In the genomic region with DNA sequence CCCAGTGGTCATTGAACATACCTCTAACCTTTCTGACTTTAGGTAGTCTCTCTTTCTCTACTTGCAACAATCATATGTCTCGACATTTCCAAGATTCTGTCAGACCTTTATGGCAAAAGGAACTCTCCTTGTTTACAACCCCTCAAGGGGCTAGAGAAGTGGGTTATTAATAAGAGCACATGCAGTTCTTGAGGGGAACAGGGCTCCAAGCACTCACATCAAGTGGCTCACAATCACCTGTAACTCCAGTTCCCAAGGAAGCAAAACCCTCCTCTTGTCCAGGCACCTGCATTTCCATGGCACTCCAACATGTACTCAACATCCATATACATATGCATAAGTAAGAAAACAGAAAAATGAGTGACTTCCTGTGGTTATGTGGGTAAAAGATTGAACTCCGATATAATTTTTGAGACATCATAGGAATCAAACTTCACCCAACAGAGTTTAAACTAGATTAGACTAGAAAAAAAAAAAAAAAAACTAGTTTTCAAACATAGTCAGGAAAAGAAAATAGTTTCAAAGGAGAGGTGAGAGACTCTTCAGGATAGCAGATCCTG, we compare ENCODE assay signal across 20 mouse cellular contexts. TPM values are rescaled to one million over a fixed set of nuclear protein-coding genes. Genes with fewer than 3 reads are reported as not detected.
DNase-seq lines count a peak whose midpoint lies in the region; ATAC-seq lines count a peak whose summit lies in the region.
"Had no signal": no experiment of that assay in that cellular context is flagged by ENCODE, and none has a peak within 500 bp of the region (broad histone marks: within the 10 kb centered on the region; RNA-seq: fewer than 3 reads in every experiment).

No protein-coding gene starts in this region.

- peak; percentile 64 for ATAC-seq in CD4-positive, CD25-positive, alpha-beta regulatory T cell, adult 4 months
- ATAC-seq in inflammation-experienced regulatory T-cells, adult 6 months, result peak; percentile 62
- ATAC-seq: forebrain, postnatal 0 days; midbrain, embryonic 16.5 days had no signal

- peak; percentile 42 for DNase-seq in lung, postnatal 36 days
- DNase-seq in lung, postnatal 4 days, result no peak
- DNase-seq in 416B (ENCODE audit: low read depth), result peak; percentile 53
- no peak for DNase-seq in B cell, adult 2 months
- no peak for DNase-seq in heart, adult 8-10 months (ENCODE audit: low spot score)
- DNase-seq: adrenal gland, adult 2 months; cerebellum, adult 2 months; cerebellum, postnatal 14 days; forebrain, postnatal 0 days; gastrocnemius, postnatal 14 days; heart, adult 11 months; heart, postnatal 4 days; kidney, adult 18-20 months; kidney, postnatal 36 days; right cerebral cortex, adult 18-20 months; spleen, adult 18-20 months had no signal

RNA-seq across cellular contexts. Expression of gene Ggt7, which starts 36.5 kb away (rescaled TPM):
- 10 to 100 TPM; 15.7 to 28.5 TPM for polyA plus RNA-seq in CD4-positive, CD25-positive, alpha-beta regulatory T cell, adult 4 months (2017; shearing (Covaris generic))
- 10 to 100 TPM in 2 of 3 experiments, 1 to 10 TPM in 1; 8.4 to 21.5 (median 17.2) TPM for polyA plus RNA-seq in inflammation-experienced regulatory T-cells, adult 6 months (2017; shearing (Covaris generic))
- total RNA-seq in heart, adult 8-10 months (2022), result 1 to 10 TPM in 1 of 4 experiments, under 1 TPM in 3; 0.62 to 1.0 (median 0.85) TPM
- total RNA-seq: megakaryocyte, adult 5-6 weeks had no signal

RNA-seq across cellular contexts. Expression of gene Acss2, which starts 36.8 kb away (rescaled TPM):
- polyA plus RNA-seq in CD4-positive, CD25-positive, alpha-beta regulatory T cell, adult 4 months (2017; shearing (Covaris generic)), result 10 to 100 TPM; 16.1 to 17.6 TPM
- 10 to 100 TPM in 2 of 3 experiments, 1 to 10 TPM in 1; 6.9 to 17.6 (median 15.9) TPM for polyA plus RNA-seq in inflammation-experienced regulatory T-cells, adult 6 months (2017; shearing (Covaris generic))
- total RNA-seq in heart, adult 8-10 months (2022), result 10 to 100 TPM; 30.9 to 37.7 (median 35.5) TPM

RNA-seq across cellular contexts. Expression of gene Gss, which starts 38.1 kb away (rescaled TPM):
- polyA plus RNA-seq in CD4-positive, CD25-positive, alpha-beta regulatory T cell, adult 4 months (2017; shearing (Covaris generic)), result 10 to 100 TPM; 10.7 to 16.9 TPM
- 10 to 100 TPM; 13.4 to 17.2 (median 15.1) TPM for polyA plus RNA-seq in inflammation-experienced regulatory T-cells, adult 6 months (2017; shearing (Covaris generic))
- total RNA-seq in heart, adult 8-10 months (2022), result 10 to 100 TPM; 14.2 to 15.6 (median 14.6) TPM

RNA-seq across cellular contexts. Expression of gene Myh7b, which starts 56.5 kb away (rescaled TPM):
- polyA plus RNA-seq in CD4-positive, CD25-positive, alpha-beta regulatory T cell, adult 4 months (2017; shearing (Covaris generic)), result not detected
- under 1 TPM in 1 of 3 experiments, not detected in 2; 0.12 TPM for polyA plus RNA-seq in inflammation-experienced regulatory T-cells, adult 6 months (2017; shearing (Covaris generic))
- 10 to 100 TPM; 21.9 to 55.5 (median 33.1) TPM for total RNA-seq in heart, adult 8-10 months (2022)
- total RNA-seq: megakaryocyte, adult 5-6 weeks had no signal

Comparison
In these comparisons a context has a peak if more than half of its experiments do, and no peak if none do; other contexts are left out.
1. DNase-seq: peak in lung, postnatal 36 days (single experiment) and 416B (single experiment); none in lung, postnatal 4 days (0 of 2), B cell, adult 2 months (0 of 2) and heart, adult 8-10 months (single experiment).